Mouse (Mus musculus) left cerebral cortex, postnatal 25 days (tissue): Measurements from ENCODE around the gene LTO1. TPM values are rescaled to one million over a fixed set of nuclear protein-coding genes. Genes with fewer than 3 reads are reported as not detected.

ENCODE experiments used
- DNase-seq, 2 experiments: peaks; one replicate each; pipeline ENCODE4 v3.0.0; 2022; ENCODE audit warnings: low spot score in 2 of 2, mixed read lengths in 1 of 2
- intact Hi-C: fragments of 180-260 bp; cut with DNase I; formaldehyde crosslinking; loops from one replicate; pipeline ENCODE4 v1.15.1; 2025
- total RNA-seq, 2 experiments: library from RNA; stranded (reverse); gene quantifications; 2 replicates each; pipeline ENCODE4 v1.2.3; 2021

LTO1 gene
- total RNA-seq, 2 experiments from 2014 or later, result 24.4 to 25.3 TPM

DNA sequence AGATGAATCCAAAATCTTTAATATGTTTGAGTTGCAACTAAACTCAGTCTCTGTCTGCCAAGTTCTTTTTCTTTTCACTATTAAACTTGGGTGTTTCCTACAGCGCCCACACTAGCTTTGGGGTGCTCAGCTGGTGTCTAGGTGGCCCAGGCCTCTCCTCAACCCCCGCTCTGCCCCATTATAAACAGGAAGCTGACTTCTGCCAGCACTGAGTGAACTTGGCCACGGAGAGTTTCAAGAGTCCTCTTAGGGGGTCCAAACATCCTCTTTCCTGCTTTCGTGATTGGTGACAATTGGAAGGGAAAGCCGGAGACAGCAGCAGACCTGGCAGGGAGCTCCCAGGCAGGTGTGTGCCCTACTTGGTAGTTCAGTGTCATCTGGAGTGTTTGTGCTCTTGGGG, 64.9 kb downstream of the LTO1 start:
- DNase-seq, result no peak
- intact Hi-C loops, result no loop called here

Other genes starting within 250 kb of the LTO1 start
- gene Ano1, start 163.1 kb upstream of the LTO1 start, total RNA-seq, result 1 to 10 TPM; 2.8 to 2.9 TPM
- gene Fgf3, start 77.0 kb upstream of the LTO1 start, total RNA-seq, result 1 to 10 TPM in 1 of 2 experiments, under 1 TPM in 1; 0.89 to 1.1 TPM
- gene Fgf4, start 67.7 kb upstream of the LTO1 start, total RNA-seq, result not detected
- not detected for gene Fgf15, start 18.6 kb upstream of the LTO1 start, total RNA-seq
- gene Ccnd1, start 24.8 kb downstream of the LTO1 start, total RNA-seq, result 10 to 100 TPM; 44.4 to 52.2 TPM